Mouse (Mus musculus) erythroblast, embryonic 14.5 days (primary cell): ENCODE data around the gene Spns1. TPM values are rescaled to one million over a fixed set of nuclear protein-coding genes. Genes with fewer than 3 reads are reported as not detected.
"Not testable (repeated sequence)": the region's sequence is repeated elsewhere in the genome, so short reads cannot be mapped to it uniquely, and the experiment has no call there.

Experiments
- H3K27me3 ChIP-seq: 2 replicates; pipeline ENCODE4 v1.6.1; 2012; ENCODE audit warnings: inconsistent platforms; ENCODE audit not compliant: control insufficient read depth
- H3K36me3 ChIP-seq: 2 replicates; pipeline ENCODE4 v1.6.1; 2012; ENCODE audit warnings: mild to moderate bottlenecking, inconsistent platforms; ENCODE audit not compliant: control insufficient read depth
- H3K4me1 ChIP-seq: 2 replicates; pipeline ENCODE4 v1.6.1; 2012; ENCODE audit warnings: inconsistent platforms; ENCODE audit not compliant: control insufficient read depth
- H3K4me3 ChIP-seq: replicated peaks from 2 replicates; pipeline ENCODE3; 2012; ENCODE audit warnings: moderate library complexity, mild to moderate bottlenecking, inconsistent platforms
- H3K9me3 ChIP-seq: 2 replicates; pipeline ENCODE4 v1.6.1; 2012; ENCODE audit warnings: low read length, inconsistent platforms, mixed read lengths; ENCODE audit not compliant: control insufficient read depth
- GATA1 ChIP-seq: IDR thresholded peaks from 2 replicates; pipeline ENCODE4 v1.6.1; 2012; ENCODE audit warnings: low read length, inconsistent platforms, mixed read lengths
- TAL1 ChIP-seq: IDR thresholded peaks from 3 replicates; pipeline ENCODE4 v1.6.1; 2012; ENCODE audit warnings: low read length, inconsistent platforms, mixed read lengths
- polyA plus RNA-seq: library from polyadenylated mRNA; stranded (reverse); fragments of >175 nt; gene quantifications from 2 replicates; pipeline ENCODE4 v1.2.3, GENCODE M21; 2012

The Spns1 gene
- polyA plus RNA-seq, 1 experiment = 3.3 TPM

- no peak overlapping the region for H3K4me3 ChIP-seq
- no peaks in the 10 kb centered on the region for H3K27me3 ChIP-seq
- TF ChIP-seq TAL1 = no peak
- TF ChIP-seq GATA1 = no peak
- H3K9me3 ChIP-seq = no peaks in the 10 kb centered on the region
- peaks cover 9% of the 10 kb centered on the region for H3K36me3 ChIP-seq
- H3K4me1 ChIP-seq = peaks cover 33% of the 10 kb centered on the region
Measured at GRCm38 (mm10) chr7:126399548-126399947, 22.3 kb upstream of the Spns1 start.

- H3K4me3 ChIP-seq = no peak overlapping the region
- no peak for TF ChIP-seq GATA1
- H3K36me3 ChIP-seq = peaks cover 23% of the 10 kb centered on the region
- H3K27me3 ChIP-seq = no peaks in the 10 kb centered on the region
- H3K9me3 ChIP-seq = no peaks in the 10 kb centered on the region
- peaks cover 34% of the 10 kb centered on the region for H3K4me1 ChIP-seq
Measured at GRCm38 (mm10) chr7:126397822-126398221, 20.6 kb upstream of the Spns1 start.

DNA sequence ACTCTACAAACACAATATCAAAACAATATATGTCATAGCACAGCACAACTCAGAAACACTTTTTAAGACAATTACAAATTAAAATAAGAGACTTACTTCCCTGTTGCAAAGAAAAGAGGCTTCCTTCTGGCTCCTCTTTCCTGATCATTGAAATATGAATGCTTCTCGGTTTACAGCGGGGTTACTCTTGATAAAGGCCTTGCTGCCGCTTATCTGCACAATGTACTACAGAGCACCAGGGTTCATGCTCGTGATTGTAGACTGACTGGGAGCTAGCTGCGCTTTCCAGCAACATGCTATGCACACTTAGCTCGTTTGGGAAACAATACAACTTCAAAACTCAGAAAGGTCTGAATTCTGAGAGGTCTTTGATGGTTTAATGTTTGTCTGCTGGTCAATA, 20.0 kb upstream of the Spns1 start:
- Histone ChIP-seq H3K9me3 (no peaks in the 10 kb centered on the region), H3K4me1 (peaks cover 34% of the 10 kb centered on the region)
- no peak for TF ChIP-seq TAL1
- no peak for TF ChIP-seq GATA1

DNA sequence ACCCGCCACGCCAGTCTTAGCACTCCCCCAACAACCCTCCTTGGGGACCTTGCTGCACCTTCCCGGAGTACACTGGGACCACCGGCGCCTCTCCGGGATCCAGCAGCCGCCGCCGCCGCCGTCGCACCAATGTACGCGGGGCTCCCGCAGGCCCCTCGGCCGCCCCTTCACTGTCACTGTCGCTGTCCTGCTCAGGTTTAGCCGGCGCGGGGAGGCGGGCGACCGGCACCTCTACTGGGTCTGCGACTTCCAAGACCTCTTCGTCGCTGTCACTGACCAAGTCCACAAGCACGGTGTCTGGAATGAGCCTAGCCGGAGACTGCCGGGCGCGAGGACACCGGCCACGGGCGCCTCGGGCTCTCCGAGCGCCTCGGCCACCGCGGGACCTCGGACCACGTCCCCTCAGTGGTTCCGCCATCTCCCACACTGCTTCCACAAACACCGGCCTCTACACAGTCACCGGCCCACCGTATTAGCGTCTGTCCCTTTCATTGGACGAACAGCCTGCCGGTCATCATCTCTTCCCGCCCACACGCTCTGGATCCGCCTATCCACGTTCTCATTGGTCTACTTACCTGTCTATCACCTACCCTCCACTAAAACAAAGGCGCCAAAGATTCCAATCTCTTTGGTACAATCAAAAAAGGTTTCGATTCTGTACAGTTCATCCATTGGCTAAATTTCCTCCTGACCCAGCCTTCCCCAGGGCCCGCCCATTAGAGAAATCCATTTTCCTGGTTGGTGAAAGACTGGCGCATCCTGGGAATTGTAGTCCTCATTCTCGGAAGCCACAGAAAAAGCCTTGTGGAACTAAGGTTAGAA, 19.3 kb upstream of the Spns1 start, which contains the start of gene Nfatc2ip:
Nfatc2ip (minus strand) TSS at position 440 of the 822 bp plus-strand sequence.
- Histone ChIP-seq H3K4me3 (peak within 1 kb of the TSS; percentile 95), H3K36me3 (peaks cover 33% of the 10 kb centered on the region), H3K27me3 (no peaks in the 10 kb centered on the region), H3K9me3 (no peaks in the 10 kb centered on the region), H3K4me1 (peaks cover 34% of the 10 kb centered on the region)
- TF ChIP-seq GATA1 (peak; percentile 67), TAL1 (no peak)

More for the DNA sequence above, 20.0 kb upstream of the Spns1 start:
- Histone ChIP-seq H3K4me3 (peak overlapping the region; percentile 95), H3K27me3 (no peaks in the 10 kb centered on the region), H3K36me3 (peaks cover 26% of the 10 kb centered on the region)

- not testable (repeated sequence) for H3K4me3 ChIP-seq, H3K9me3 ChIP-seq, H3K27me3 ChIP-seq
- Histone ChIP-seq H3K4me1 (peaks cover 26% of the 10 kb centered on the region), H3K36me3 (peaks cover 76% of the 10 kb centered on the region)
Measured at GRCm38 (mm10) chr7:126392086-126392884, 15.0 kb upstream of the Spns1 start.

DNA sequence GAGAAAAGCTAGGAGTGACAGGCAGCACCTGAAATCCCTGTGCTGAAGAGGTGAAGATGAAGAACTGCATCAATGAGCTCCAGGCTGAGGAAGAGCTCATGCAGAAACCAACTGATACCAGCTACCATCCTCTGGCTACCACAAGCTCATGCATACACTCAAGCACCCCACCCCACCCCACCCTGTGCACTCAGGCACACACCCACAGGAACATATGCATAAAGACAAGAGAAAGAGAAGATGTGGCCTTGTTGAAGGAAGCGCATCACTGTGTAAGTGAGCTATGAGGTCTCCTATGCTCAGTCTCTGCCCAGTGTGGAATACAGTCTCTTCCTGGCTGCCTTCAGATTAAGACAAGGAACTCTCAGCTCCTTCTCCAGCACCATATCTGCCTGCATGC, 10.9 kb upstream of the Spns1 start:
- no peak for TF ChIP-seq GATA1
- TF ChIP-seq TAL1 = no peak
- Histone ChIP-seq H3K4me3 (no peak overlapping the region), H3K9me3 (no peaks in the 10 kb centered on the region), H3K27me3 (no peaks in the 10 kb centered on the region), H3K36me3 (peaks cover 85% of the 10 kb centered on the region), H3K4me1 (peaks cover 7% of the 10 kb centered on the region)

DNA sequence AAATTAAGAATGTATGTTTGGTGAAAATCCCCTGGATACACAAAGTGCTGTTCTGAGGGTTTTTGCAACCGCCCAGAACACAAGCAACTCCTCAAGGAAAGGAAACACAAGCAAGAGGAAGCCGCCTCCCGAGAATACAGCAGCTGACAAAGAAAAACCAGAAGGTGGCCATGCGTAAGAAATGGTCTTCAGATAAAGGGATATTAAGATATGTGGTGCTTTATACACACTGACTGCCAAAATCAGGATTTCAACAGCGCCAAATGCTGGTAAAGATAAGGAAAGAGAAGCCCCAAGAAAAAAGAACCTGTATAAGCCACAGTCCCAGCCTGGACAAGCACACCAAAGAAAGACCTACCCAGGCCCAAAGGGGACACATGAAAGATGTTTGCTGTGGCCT, 6.3 kb upstream of the Spns1 start:
- H3K9me3 ChIP-seq = no peaks in the 10 kb centered on the region
- H3K27me3 ChIP-seq = no peaks in the 10 kb centered on the region
- no peak overlapping the region for H3K4me3 ChIP-seq
- H3K36me3 ChIP-seq = peaks cover 43% of the 10 kb centered on the region
- H3K4me1 ChIP-seq = peaks cover 7% of the 10 kb centered on the region
- TF ChIP-seq GATA1 (no peak), TAL1 (no peak)

GRCm38 (mm10) chr7:126376903-126377277, 360 bp downstream of the Spns1 start:
- H3K27me3 ChIP-seq = no peaks in the 10 kb centered on the region
- peak overlapping the region; percentile 64 for H3K4me3 ChIP-seq
- H3K9me3 ChIP-seq = no peaks in the 10 kb centered on the region
- H3K36me3 ChIP-seq = peaks cover 32% of the 10 kb centered on the region
- H3K4me1 ChIP-seq = peaks cover 39% of the 10 kb centered on the region
- TF ChIP-seq GATA1 = no peak
- TF ChIP-seq TAL1 = no peak

DNA sequence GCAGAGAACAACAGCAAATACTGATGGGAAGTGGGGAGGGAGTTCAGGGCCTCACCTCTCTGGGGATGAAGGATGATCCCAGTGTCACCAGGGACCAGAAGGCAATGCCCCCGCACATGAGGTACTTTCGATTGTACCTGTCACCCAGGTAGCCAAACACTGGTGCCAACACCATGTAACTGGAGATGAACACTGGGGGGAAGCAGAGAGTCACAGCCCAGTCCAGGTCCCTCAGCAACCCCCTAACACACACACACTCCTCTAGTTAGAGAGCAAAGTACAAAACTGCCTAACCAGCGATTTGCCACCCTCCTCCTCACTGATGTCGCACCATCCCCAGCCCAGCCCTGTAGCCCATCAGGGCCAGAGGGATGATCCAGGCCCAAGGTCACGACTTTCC, 2.2 kb downstream of the Spns1 start:
- H3K9me3 ChIP-seq = no peaks in the 10 kb centered on the region
- H3K27me3 ChIP-seq = no peaks in the 10 kb centered on the region
- no peak for TF ChIP-seq TAL1
- TF ChIP-seq GATA1 = no peak
- H3K4me3 ChIP-seq = no peak overlapping the region
- peaks cover 51% of the 10 kb centered on the region for H3K36me3 ChIP-seq
- H3K4me1 ChIP-seq = peaks cover 39% of the 10 kb centered on the region
